Mouse (Mus musculus) lung, postnatal 0 days (tissue): ENCODE data around the gene Lgals2. TPM values are rescaled to one million over a fixed set of nuclear protein-coding genes. Genes with fewer than 3 reads are reported as not detected.

Experiments used
- ATAC-seq: fragments of 200-750 bp; cut with Nextera tagmentation; 2 replicates; pipeline ENCODE4 v1.8.0; 2017; ENCODE audit warnings: moderate library complexity
- DNase-seq: peaks from one replicate; pipeline ENCODE4 v3.0.0-alpha.2; 2016; ENCODE audit warnings: low spot score
- H3K27ac ChIP-seq: fragments of 300-500 bp; sonication (generic); 2 replicates; pipeline ENCODE4 v1.5.1; 2014; ENCODE audit warnings: antibody characterized with exemption, mild to moderate bottlenecking, low read length, mixed read lengths
- H3K27me3 ChIP-seq: fragments of 300-500 bp; sonication (generic); replicated peaks from 2 replicates; pipeline ENCODE4 v1.6.1; 2014; ENCODE audit warnings: low read length, mixed read lengths; ENCODE audit not compliant: insufficient read depth
- H3K36me3 ChIP-seq: fragments of 300-500 bp; sonication (generic); 2 replicates; pipeline ENCODE4 v1.6.1; 2014; ENCODE audit warnings: low read length, mixed read lengths; ENCODE audit not compliant: insufficient read depth
- H3K4me1 ChIP-seq: fragments of 300-500 bp; sonication (generic); 2 replicates; pipeline ENCODE4 v1.6.1; 2014; ENCODE audit warnings: antibody characterized with exemption, low read depth, low read length, mixed read lengths; ENCODE audit not compliant: insufficient read depth
- H3K4me2 ChIP-seq: fragments of 300-500 bp; sonication (generic); replicated peaks from 2 replicates; pipeline ENCODE4 v1.6.1; 2014; ENCODE audit warnings: low read depth, mild to moderate bottlenecking, low read length, moderate library complexity, mixed read lengths
- H3K4me3 ChIP-seq: fragments of 300-500 bp; sonication (generic); 2 replicates; pipeline ENCODE4 v1.5.1; 2014; ENCODE audit warnings: low read depth, low read length
- H3K9ac ChIP-seq: fragments of 300-500 bp; sonication (generic); replicated peaks from 2 replicates; pipeline ENCODE4 v1.6.1; 2014; ENCODE audit warnings: low read depth, mild to moderate bottlenecking
- H3K9me3 ChIP-seq: fragments of 300-500 bp; sonication (generic); 2 replicates; pipeline ENCODE4 v1.6.1; 2016; ENCODE audit warnings: low read length, mixed read lengths
- CTCF ChIP-seq: IDR thresholded peaks from 2 replicates; pipeline ENCODE4 v1.5.1; 2016; ENCODE audit warnings: antibody characterized with exemption, mild to moderate bottlenecking
- EP300 ChIP-seq: IDR thresholded peaks from 2 replicates; pipeline ENCODE4 v1.6.1; 2016; ENCODE audit warnings: antibody characterized with exemption, mild to moderate bottlenecking, control low read depth
- WGBS: fragments of 180-500 bp; shearing (Covaris S2); extraction: QIAGEN DNeasy Blood & Tissue Kit; methylation state at CpG from one replicate; pipeline ENCODE4 v1.1.7; 2014; 5-methylcytosine and 5-hydroxymethylcytosine counted together
- polyA plus RNA-seq: library from polyadenylated mRNA; unstranded; fragments of >200 nt; fragmentation: Nextera tagmentation; extraction: Ambion mirVana; gene quantifications from 2 replicates; pipeline ENCODE4 v1.2.1, GENCODE M21; 2015

Gene Lgals2
- polyA plus RNA-seq, 1 experiment from 2014 or later, result 2.4 TPM

GRCm38 (mm10) chr15:78809739-78810138 is 45.6 kb downstream of the Lgals2 start:
- TF ChIP-seq CTCF, result no peak
- TF ChIP-seq EP300, result no peak

GRCm38 (mm10) chr15:78808980-78809379 is 46.3 kb downstream of the Lgals2 start:
- no peak for TF ChIP-seq CTCF
- TF ChIP-seq EP300, result no peak
- Histone ChIP-seq H3K27ac (no peak overlapping the region), H3K4me3 (no peak overlapping the region), H3K4me1 (peaks cover 4% of the 10 kb centered on the region; the same call in 1 of the 2 replicates), H3K4me2 (no peak overlapping the region), H3K9ac (no peak overlapping the region), H3K27me3 (no peaks in the 10 kb centered on the region), H3K9me3 (no peaks in the 10 kb centered on the region), H3K36me3 (no peaks in the 10 kb centered on the region)
- WGBS, result 88% methylated on average over 2 of the region's 2 CpGs
- no peak for DNase-seq
- ATAC-seq, result no peak

More at GRCm38 (mm10) chr15:78809739-78810138, 45.6 kb downstream of the Lgals2 start:
- WGBS, result 35% methylated on average over 9 of the region's 9 CpGs
- H3K9ac ChIP-seq, result no peak overlapping the region
- no peak overlapping the region for H3K27ac ChIP-seq
- no peaks in the 10 kb centered on the region for H3K27me3 ChIP-seq
- no peaks in the 10 kb centered on the region for H3K4me1 ChIP-seq
- H3K9me3 ChIP-seq, result no peaks in the 10 kb centered on the region
- ATAC-seq, result peak; percentile 7; the same call in 1 of the 2 replicates
- DNase-seq, result no peak
- no peak overlapping the region for H3K4me2 ChIP-seq
- no peaks in the 10 kb centered on the region for H3K36me3 ChIP-seq
- H3K4me3 ChIP-seq, result no peak overlapping the region

- H3K9ac ChIP-seq, result no peak overlapping the region
- H3K4me1 ChIP-seq, result peaks cover 6% of the 10 kb centered on the region; the same call in 1 of the 2 replicates
- H3K27me3 ChIP-seq, result no peaks in the 10 kb centered on the region
- ATAC-seq (no peak), DNase-seq (no peak)
- TF ChIP-seq CTCF (no peak), EP300 (no peak)
- no peak overlapping the region for H3K27ac ChIP-seq
- no peaks in the 10 kb centered on the region for H3K36me3 ChIP-seq
- H3K4me2 ChIP-seq, result no peak overlapping the region
- no peaks in the 10 kb centered on the region for H3K9me3 ChIP-seq
- 70% methylated on average over 3 of the region's 3 CpGs for WGBS
- no peak overlapping the region for H3K4me3 ChIP-seq
Measured at GRCm38 (mm10) chr15:78807141-78807540, 48.2 kb downstream of the Lgals2 start.

- 26% methylated on average over 2 of the region's 2 CpGs for WGBS
- ATAC-seq (no peak), DNase-seq (no peak)
- no peak overlapping the region for H3K9ac ChIP-seq
- no peak overlapping the region for H3K4me2 ChIP-seq
- TF ChIP-seq EP300, result no peak
- no peak for TF ChIP-seq CTCF
- no peak overlapping the region for H3K4me3 ChIP-seq
- no peaks in the 10 kb centered on the region for H3K36me3 ChIP-seq
- H3K27ac ChIP-seq, result no peak overlapping the region
- no peaks in the 10 kb centered on the region for H3K9me3 ChIP-seq
- peaks cover 7% of the 10 kb centered on the region; the same call in 1 of the 2 replicates for H3K4me1 ChIP-seq
- no peaks in the 10 kb centered on the region for H3K27me3 ChIP-seq
Measured at GRCm38 (mm10) chr15:78806614-78807013, 48.7 kb downstream of the Lgals2 start.

- Histone ChIP-seq H3K9me3 (no peaks in the 10 kb centered on the region), H3K27me3 (no peaks in the 10 kb centered on the region), H3K4me1 (peaks cover 11% of the 10 kb centered on the region), H3K9ac (no peak overlapping the region), H3K4me2 (no peak overlapping the region), H3K36me3 (no peaks in the 10 kb centered on the region), H3K4me3 (no peak overlapping the region), H3K27ac (no peak overlapping the region)
- DNase-seq (no peak), ATAC-seq (no peak)
- 77% methylated on average over 2 of the region's 2 CpGs for WGBS
- TF ChIP-seq CTCF (no peak), EP300 (no peak)
Measured at GRCm38 (mm10) chr15:78805351-78805750, 50.0 kb downstream of the Lgals2 start.

GRCm38 (mm10) chr15:78804326-78804725 is 51.0 kb downstream of the Lgals2 start:
- no peaks in the 10 kb centered on the region for H3K9me3 ChIP-seq
- DNase-seq, result peak; percentile 56
- H3K27me3 ChIP-seq, result no peaks in the 10 kb centered on the region
- H3K36me3 ChIP-seq, result no peaks in the 10 kb centered on the region
- WGBS, result 17% methylated on average over 6 of the region's 6 CpGs
- ATAC-seq, result no peak
- H3K4me3 ChIP-seq, result no peak overlapping the region
- H3K27ac ChIP-seq, result peak overlapping the region; percentile 90
- H3K4me2 ChIP-seq, result no peak overlapping the region
- TF ChIP-seq EP300 (no peak), CTCF (no peak)
- no peak overlapping the region for H3K9ac ChIP-seq
- H3K4me1 ChIP-seq, result peaks cover 11% of the 10 kb centered on the region

- Histone ChIP-seq H3K4me3 (no peak overlapping the region; the same call in 1 of the 2 replicates), H3K4me2 (peak overlapping the region; percentile 92), H3K9me3 (no peaks in the 10 kb centered on the region), H3K27me3 (no peaks in the 10 kb centered on the region), H3K4me1 (peaks cover 11% of the 10 kb centered on the region), H3K36me3 (0 out of 2 replicates have a peak, but pooled peaks cover 4% of the 10 kb centered on the region), H3K9ac (no peak overlapping the region), H3K27ac (peak overlapping the region; percentile 90)
- ATAC-seq (peak; percentile 63), DNase-seq (peak; percentile 73)
- 6% methylated on average over 8 of the region's 8 CpGs for WGBS
- TF ChIP-seq EP300, result peak; percentile 72
- no peak for TF ChIP-seq CTCF
Measured at GRCm38 (mm10) chr15:78803499-78803900, 51.8 kb downstream of the Lgals2 start.
